Mouse (Mus musculus): Measurements from ENCODE around the gene Gng12. TPM values are rescaled to one million over a fixed set of nuclear protein-coding genes. Genes with fewer than 3 reads are reported as not detected.

Gng12 gene
- total RNA-seq, 2 experiments from 2014 or later = 58.5 to 70.2 TPM

DNA sequence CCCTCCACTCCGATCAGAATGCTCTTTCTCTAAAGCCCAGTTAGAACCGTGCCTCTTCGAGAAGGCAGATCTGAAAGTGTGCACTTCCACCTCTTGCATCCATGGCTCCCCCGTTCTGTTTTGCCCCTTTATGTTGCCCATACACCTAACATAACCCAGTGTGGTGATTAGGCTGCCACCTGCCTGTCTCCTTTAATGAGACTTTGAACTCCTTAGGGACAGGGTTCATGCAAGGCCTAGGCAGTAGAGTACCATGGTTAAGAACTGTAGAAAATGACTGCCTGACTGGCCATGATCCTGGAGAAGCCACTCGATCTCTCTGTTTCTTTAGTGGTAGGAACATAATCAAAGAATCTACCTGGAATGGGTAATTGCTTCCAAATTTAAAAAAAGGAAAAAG is 161.4 kb downstream of the Gng12 start:
- no peak for DNase-seq

DNA sequence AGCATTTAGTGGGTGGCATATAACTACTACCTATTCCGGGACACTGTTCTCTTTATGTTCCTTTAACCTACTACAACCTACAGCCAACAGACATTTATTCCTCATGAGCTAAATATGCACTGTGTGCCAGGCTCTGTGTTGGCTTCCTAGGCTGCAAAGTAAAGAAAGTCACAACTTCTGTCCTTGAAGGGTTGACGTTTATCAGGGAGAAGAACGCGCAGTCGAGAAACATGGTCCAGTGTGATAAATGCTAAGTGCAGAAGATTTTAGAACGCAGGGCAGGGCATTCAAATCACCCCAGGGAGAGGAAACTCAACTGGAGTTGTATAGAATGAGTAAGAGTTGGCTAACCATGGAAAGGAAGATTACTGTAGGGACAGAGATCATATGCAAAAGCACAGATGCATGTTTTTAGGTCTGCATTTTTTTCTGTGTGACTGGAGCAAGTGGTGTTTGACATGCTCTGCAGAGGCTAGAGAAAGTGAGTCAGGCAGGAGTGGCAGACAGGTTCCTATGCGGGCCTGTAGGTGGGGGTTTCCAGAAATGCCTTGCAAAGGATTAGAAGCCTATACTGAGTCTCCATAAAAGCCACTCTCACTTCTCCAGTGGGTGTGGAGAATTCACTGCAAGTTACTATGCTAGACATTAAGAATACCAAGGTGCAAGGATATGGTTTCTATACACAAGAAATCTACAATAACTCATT is 161.9 kb downstream of the Gng12 start:
- no peak for DNase-seq

DNA sequence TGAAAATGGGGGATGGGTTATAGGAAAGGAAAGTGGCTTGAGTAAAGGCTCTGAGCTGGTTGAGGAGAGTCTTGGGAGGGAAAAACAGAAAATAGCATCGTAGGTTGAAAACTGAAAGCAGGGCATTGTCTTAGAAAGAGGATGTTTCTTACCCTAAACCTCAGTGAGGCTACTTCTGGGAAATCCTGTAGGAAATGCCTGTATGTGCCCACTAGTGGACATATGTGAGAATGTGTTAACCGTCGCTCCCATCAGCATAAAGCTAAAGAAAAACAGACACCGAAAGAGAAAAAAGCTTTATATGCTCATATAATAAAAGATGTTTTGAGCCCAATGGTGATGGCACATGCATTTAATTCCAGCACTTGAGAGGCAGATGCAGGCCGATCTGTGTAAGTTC is 163.9 kb downstream of the Gng12 start:
- DNase-seq = no peak

DNA sequence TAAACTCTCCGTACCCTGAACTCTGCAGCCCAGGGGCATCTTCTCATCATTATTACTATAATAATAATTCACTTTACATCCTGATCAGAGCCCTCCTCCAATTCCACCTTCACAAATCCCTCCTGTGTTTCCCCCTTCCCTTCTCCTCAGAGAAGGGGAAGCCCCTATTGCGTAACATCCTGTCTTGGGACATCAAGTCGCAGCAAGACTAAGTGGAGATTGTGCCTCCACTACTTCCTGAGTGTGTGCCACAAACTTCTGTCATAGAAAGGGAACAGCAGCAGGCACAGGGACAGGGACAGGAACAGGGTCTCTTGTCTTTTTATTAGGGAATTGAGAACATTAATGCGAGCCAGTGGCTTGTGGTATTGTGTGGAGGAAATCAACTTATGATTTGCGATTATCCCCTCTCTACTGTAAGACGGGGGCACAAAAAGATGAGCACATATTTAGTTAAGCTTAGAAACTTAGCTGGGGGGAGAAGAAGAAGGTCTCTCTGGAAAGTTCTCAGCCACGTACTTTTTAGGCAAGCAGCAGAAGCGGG is 173.1 kb downstream of the Gng12 start:
- DNase-seq = no peak

DNA sequence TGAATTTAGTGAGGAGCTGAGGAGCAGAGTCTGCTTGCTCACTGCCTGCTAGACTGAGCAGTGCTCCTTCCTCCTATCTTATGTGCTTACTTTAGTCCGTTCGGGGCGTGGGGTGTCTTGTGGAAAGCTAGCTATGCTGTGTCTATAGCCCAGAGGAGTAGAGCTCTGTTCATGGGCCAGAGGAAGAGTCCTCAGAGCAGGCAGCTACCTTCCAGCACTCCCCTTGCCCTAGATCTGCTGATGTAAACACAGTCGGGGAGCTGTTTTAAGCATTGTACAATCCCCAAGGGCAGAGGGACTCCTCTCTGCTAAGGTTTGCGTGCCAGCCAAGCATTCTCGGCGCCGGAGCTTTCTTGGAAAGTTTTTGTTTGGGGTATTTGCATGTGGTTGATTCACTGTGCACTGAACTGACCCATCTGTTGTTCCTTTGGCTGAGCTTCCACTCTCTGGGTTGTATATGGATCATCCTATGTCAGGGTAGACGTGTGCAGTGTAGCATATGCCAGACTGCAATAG is 173.7 kb downstream of the Gng12 start:
- no peak for DNase-seq

Other genes with a start within 250 kb of the Gng12 start
- not detected for gene Vmn1r35, start 210.5 kb upstream of the Gng12 start, total RNA-seq (2021)
- gene Vmn1r36, start 177.2 kb upstream of the Gng12 start, total RNA-seq (2021) = not detected
- gene Vmn1r37, start 167.0 kb upstream of the Gng12 start, total RNA-seq (2021) = not detected
- gene Vmn1r38, start 113.8 kb upstream of the Gng12 start, total RNA-seq (2021) = not detected
- not detected for gene Vmn1r39, start 85.8 kb upstream of the Gng12 start, total RNA-seq (2021)
- gene Gadd45a, start 141.1 kb downstream of the Gng12 start, total RNA-seq (2021) = 10 to 100 TPM in 1 of 2 experiments, 1 to 10 TPM in 1; 8.1 to 11.7 TPM